Mouse (Mus musculus): ENCODE measurements at regions not wholly inside any gene's neighbourhood (a gene's known extent, or its start where the extent isn't known, plus 50 kb on each side); places are given as distances from the start of the nearest gene placed in this dataset.

GRCm38 (mm10) chr16:96372021-96372751, 71.2 kb downstream of the Itgb2l start:
- DNase-seq (ENCODE audit: low read depth): peak; percentile 98

- DNase-seq (ENCODE audit: low read depth): no peak
These were observed 72.3 kb downstream of the Itgb2l start for GRCm38 (mm10) chr16:96371117-96371516.

GRCm38 (mm10) chr16:96370213-96370612, 73.2 kb downstream of the Itgb2l start:
- DNase-seq (ENCODE audit: low read depth): peak; percentile 97

All from 416B (cell line).